Mouse (Mus musculus): Measurements from ENCODE around the gene Ush2a.

DNA sequence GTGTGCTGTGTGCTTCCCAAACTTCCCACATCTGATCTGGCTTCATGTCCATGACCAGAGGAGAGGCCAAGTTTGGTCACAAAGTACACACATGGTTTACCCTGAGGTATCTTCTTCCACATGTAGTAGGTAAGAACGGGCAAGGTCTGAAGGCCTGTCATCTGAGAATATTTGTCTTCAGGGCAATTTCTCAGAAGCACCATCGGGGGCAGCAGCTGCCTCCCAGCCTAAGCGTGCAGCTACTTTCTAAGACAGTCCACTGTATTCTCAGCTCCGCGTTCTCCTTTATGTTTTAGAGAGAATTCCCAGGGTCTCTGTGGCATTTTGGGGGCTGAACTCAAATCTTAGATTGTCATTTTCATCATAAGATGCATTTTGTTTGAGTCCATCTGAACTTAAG, 186.1 kb downstream of the Ush2a start:
- TF ChIP-seq POLR2A (IDR thresholded peaks at IDR 0.05; ENCODE audit: borderline replicate concordance, extremely low read depth, low read depth, low read length) (no peak), CTCF (IDR thresholded peaks at IDR 0.05; ENCODE audit: insufficient read depth, low read length) (no peak)

Measured in lung, adult 2 months (tissue).